Mouse (Mus musculus): ENCODE measurements at regions not wholly inside any gene's neighbourhood (a gene's known extent, or its start where the extent isn't known, plus 50 kb on each side); places are given as distances from the start of the nearest gene placed in this dataset.
A peak's percentile ranks its signal among the peaks of the same experiment; 100 is the strongest.

GRCm38 (mm10) chr16:25584337-25585069 lies 99.1 kb upstream of the Trp63 start:
- DNase-seq, result no peak

GRCm38 (mm10) chr16:25585070-25585454 lies 98.5 kb upstream of the Trp63 start:
- DNase-seq, result no peak

- DNase-seq, result no peak
Measured at GRCm38 (mm10) chr16:25585953-25586352, 97.6 kb upstream of the Trp63 start.

- DNase-seq, result no peak
Measured at GRCm38 (mm10) chr16:25587879-25588347, 95.7 kb upstream of the Trp63 start.

- DNase-seq, result no peak
Measured at GRCm38 (mm10) chr16:25597435-25597834, 86.1 kb upstream of the Trp63 start.

GRCm38 (mm10) chr16:25603121-25603520 lies 80.4 kb upstream of the Trp63 start:
- DNase-seq, result no peak

GRCm38 (mm10) chr16:25615229-25615628 lies 68.3 kb upstream of the Trp63 start:
- DNase-seq, result no peak

- DNase-seq, result no peak
Measured at GRCm38 (mm10) chr16:25615646-25616045, 67.9 kb upstream of the Trp63 start.

GRCm38 (mm10) chr16:25618898-25619297 lies 64.7 kb upstream of the Trp63 start:
- DNase-seq, result no peak

- no peak for DNase-seq
Measured at GRCm38 (mm10) chr16:25622651-25623050, 60.9 kb upstream of the Trp63 start.

- DNase-seq, result peak; percentile 15
Measured at GRCm38 (mm10) chr16:25623986-25624623, 59.5 kb upstream of the Trp63 start.

- no peak for DNase-seq
Measured at GRCm38 (mm10) chr16:25629750-25630149, 53.8 kb upstream of the Trp63 start.

GRCm38 (mm10) chr16:25631139-25631716 lies 52.3 kb upstream of the Trp63 start:
- no peak for DNase-seq
